Mouse (Mus musculus): ENCODE measurements around the gene Mmp11. TPM values are rescaled to one million over a fixed set of nuclear protein-coding genes. Genes with fewer than 3 reads are reported as not detected.

Mmp11 gene
- 0.59 and 0.72 TPM in 2 replicates for polyA plus RNA-seq (2012; ENCODE audit: insufficient read depth, insufficient read length, missing spikeins)

DNA sequence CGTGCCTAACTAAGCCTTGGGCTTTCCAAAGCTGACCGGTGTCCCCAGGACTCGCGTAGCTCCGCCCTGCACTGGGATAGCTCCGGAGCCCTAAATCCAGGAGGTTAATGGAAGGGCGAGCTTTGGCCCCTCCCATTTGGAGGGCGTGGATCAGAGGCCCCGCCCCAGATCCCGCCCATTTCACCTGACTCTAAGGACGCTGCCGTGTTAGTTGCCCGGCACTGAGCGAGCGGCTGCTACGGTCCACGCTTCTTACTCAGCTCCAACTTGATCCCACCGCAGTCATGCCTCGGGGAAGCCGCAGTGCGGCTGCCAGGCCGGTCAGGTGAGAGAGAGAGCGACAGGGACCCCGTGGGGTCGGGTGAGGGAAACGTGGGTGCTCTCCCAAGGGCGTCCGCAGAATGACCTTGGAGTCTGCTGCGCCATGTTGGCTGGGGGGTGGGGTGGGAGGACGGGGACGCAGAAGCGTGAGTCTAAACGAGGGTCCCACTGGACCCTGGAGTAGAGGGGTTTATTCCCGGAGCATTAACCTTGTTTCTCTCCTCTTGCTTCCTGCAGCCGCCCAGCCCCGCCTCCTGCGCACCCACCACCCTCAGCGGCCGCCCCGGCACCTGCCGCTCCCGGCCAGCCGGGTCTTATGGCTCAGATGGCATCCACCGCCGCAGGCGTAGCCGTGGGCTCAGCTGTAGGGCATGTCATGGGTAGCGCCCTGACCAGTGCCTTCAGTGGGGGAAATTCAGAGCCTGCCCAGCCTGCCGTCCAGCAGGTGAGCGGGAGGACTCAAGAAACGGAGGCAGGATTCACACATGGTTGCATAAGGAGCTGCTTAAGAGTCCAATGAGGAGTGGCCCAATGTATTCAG is at the start of gene Mmp11:
Gene Mmp11, minus strand, starts transcription at position 817 of the 862 bp plus-strand sequence.
- Histone ChIP-seq H3K27ac (ENCODE audit: insufficient read depth, low read depth, low read length) (no peak within 1 kb of the TSS), H3K4me1 (ENCODE audit: control insufficient read depth, insufficient read depth, low read length) (peaks cover 4% of the 10 kb centered on the region), H3K4me3 (ENCODE audit: insufficient read depth, low read length) (peak within 1 kb of the TSS; percentile 82)
- TF ChIP-seq POLR2A (IDR thresholded peaks at IDR 0.05; ENCODE audit: borderline replicate concordance, low read depth, low read length), result no peak
- no peak for TF ChIP-seq CTCF (IDR thresholded peaks at IDR 0.05; ENCODE audit: low read depth, low read length)

DNA sequence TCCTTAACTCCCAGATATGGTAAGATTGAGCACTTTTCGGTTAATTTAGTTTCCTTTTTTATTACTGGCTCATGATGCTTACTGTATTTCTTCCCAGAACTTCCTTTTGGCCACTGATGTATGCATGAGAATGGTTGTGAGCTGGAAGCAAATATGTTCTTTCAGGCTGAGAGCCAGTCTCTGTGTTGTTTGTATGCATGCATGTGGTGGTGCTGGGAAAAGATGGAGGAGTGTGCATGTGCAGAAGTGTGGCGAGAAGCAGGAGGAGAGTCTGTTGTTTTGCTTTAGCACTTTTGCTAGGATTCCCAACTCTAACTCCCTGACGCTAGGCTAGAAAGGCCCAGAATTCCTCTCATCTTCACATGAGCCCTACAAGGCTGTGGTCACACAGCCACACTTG is 43.1 kb upstream of the Mmp11 start:
- no peak overlapping the region for H3K27ac ChIP-seq (ENCODE audit: insufficient read depth, low read depth, low read length)
- H3K4me1 ChIP-seq (ENCODE audit: control insufficient read depth, insufficient read depth, low read length), result no peaks in the 10 kb centered on the region
- TF ChIP-seq CTCF (IDR thresholded peaks at IDR 0.05; ENCODE audit: low read depth, low read length) (no peak), POLR2A (IDR thresholded peaks at IDR 0.05; ENCODE audit: borderline replicate concordance, low read depth, low read length) (no peak)
- no peak overlapping the region for H3K4me3 ChIP-seq (ENCODE audit: insufficient read depth, low read length)

DNA sequence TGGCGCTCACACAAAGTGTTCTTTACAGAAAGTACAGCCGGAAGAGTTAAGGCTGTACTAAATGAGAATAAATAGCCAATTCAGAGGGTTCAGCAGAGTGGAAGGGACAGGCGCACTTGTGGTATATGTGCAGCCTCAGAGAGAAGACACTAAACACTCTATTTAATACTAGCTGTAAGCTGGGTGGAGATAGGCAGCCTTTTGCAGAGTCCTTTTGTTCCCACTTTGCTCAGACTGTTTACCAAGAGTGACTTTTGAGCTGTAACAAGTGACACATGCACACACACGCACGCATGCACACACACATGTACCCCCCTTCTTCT is 42.5 kb upstream of the Mmp11 start:
- H3K27ac ChIP-seq (ENCODE audit: insufficient read depth, low read depth, low read length), result no peak overlapping the region
- H3K4me3 ChIP-seq (ENCODE audit: insufficient read depth, low read length), result no peak overlapping the region
- no peaks in the 10 kb centered on the region for H3K4me1 ChIP-seq (ENCODE audit: control insufficient read depth, insufficient read depth, low read length)
- TF ChIP-seq CTCF (IDR thresholded peaks at IDR 0.05; ENCODE audit: low read depth, low read length) (no peak), POLR2A (IDR thresholded peaks at IDR 0.05; ENCODE audit: borderline replicate concordance, low read depth, low read length) (no peak)

DNA sequence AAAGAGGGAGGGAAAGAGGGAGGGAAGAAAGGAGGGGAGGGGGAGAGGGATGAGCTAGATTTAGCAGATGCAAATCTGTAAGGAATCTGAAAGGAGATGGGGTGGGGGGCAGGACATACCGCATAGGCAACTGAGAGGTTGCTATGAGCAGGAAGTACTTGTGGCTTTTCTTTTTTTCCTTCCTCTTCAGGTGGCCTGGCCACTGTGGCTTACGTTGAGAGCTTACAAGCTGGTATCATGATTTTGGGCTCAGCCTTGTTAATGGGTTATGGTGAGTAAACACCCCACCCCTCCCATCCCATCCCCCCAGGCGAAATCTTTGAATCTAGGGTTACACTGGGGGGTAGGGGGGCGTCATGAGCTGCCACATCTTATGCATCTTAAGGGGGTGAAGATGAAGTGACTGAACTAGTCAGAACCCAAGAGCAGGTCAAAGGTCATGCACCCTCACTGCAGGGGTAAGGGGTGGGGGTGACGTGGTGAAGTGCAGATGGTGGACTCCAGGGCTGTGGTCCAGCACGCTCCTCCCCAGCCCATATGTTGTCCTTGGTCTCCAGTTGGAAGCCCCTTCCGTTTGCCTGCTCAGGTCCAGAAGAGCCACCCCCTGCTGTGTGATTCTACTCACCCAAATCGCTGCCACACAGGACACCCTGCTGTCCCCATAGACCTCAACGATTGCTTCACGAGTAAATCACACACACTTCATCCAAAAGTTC is 42.0 kb upstream of the Mmp11 start:
- no peak overlapping the region for H3K27ac ChIP-seq (ENCODE audit: insufficient read depth, low read depth, low read length)
- TF ChIP-seq CTCF (IDR thresholded peaks at IDR 0.05; ENCODE audit: low read depth, low read length), result no peak
- no peak for TF ChIP-seq POLR2A (IDR thresholded peaks at IDR 0.05; ENCODE audit: borderline replicate concordance, low read depth, low read length)
- H3K4me1 ChIP-seq (ENCODE audit: control insufficient read depth, insufficient read depth, low read length), result no peaks in the 10 kb centered on the region
- no peak overlapping the region for H3K4me3 ChIP-seq (ENCODE audit: insufficient read depth, low read length)

DNA sequence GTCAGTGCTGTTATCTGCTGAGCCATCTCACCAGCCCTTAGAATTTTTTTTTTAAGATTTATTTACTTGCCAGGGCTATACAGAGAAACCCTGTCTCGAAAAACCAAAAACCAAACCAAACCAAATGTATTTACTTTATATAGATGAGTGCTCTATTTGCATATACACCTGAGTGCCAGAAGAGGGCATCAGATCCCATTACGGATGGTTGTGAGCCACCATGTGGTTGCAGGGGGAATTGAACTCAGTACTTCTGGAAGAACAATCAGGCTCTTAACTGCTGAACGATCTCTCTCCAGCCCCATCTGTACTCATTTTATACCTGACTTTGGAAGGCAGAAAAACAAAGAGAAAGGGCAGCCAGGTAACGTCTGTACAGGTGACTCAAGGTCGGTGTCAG is 38.9 kb upstream of the Mmp11 start:
- Histone ChIP-seq H3K27ac (ENCODE audit: insufficient read depth, low read depth, low read length) (no peak overlapping the region), H3K4me3 (ENCODE audit: insufficient read depth, low read length) (no peak overlapping the region), H3K4me1 (ENCODE audit: control insufficient read depth, insufficient read depth, low read length) (no peaks in the 10 kb centered on the region)
- TF ChIP-seq CTCF (IDR thresholded peaks at IDR 0.05; ENCODE audit: low read depth, low read length), result no peak
- TF ChIP-seq POLR2A (IDR thresholded peaks at IDR 0.05; ENCODE audit: borderline replicate concordance, low read depth, low read length), result no peak

DNA sequence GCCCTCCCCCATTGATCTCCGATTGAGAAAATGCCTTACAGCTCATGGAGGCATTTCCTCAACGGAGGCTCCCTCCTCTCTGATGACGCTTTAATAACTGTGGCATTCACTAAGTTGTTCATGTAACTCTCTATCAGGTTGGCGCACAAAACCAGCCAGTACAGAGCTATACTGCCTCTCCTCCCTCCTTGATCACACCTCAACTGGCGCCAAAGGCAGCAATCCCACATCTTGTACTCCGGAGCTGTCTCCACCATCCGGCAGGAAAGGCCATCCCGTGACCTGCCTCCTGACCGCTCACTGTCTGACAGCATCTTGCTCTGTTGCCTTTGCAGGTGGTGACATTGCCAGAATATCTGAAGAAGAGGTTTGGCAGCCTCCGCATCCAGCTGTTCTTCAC is 37.5 kb upstream of the Mmp11 start:
- Histone ChIP-seq H3K27ac (ENCODE audit: insufficient read depth, low read depth, low read length) (no peak overlapping the region), H3K4me1 (ENCODE audit: control insufficient read depth, insufficient read depth, low read length) (no peaks in the 10 kb centered on the region), H3K4me3 (ENCODE audit: insufficient read depth, low read length) (no peak overlapping the region)
- TF ChIP-seq CTCF (IDR thresholded peaks at IDR 0.05; ENCODE audit: low read depth, low read length) (no peak), POLR2A (IDR thresholded peaks at IDR 0.05; ENCODE audit: borderline replicate concordance, low read depth, low read length) (no peak)

DNA sequence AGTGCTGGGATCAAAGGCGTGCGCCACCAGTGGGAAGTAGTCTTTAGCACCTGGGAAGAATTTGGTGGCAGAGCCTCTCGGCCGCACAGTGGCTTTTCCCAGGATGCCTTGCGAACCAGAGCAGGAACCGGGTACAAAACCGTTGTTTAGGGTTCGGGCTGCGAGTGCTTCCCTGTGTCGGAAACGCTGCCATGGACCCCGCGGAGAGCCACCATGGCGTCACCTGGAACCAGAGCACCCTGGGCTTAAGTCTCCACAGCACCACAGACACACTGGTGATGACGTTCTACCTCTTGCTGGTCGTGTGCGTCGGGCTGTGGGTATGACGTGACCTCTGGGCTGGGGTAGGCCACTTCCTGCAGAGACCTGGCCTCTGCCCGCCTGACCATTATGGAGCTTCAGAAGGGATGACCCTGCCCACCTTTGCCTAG is 18.1 kb upstream of the Mmp11 start, which contains the start of gene Gm5134:
Gene Gm5134, plus strand, starts transcription at position 134 of the 431 bp plus-strand sequence.
- Histone ChIP-seq H3K27ac (ENCODE audit: insufficient read depth, low read depth, low read length) (no peak within 1 kb of the TSS), H3K4me3 (ENCODE audit: insufficient read depth, low read length) (no peak within 1 kb of the TSS), H3K4me1 (ENCODE audit: control insufficient read depth, insufficient read depth, low read length) (peaks cover 4% of the 10 kb centered on the region)
- no peak for TF ChIP-seq POLR2A (IDR thresholded peaks at IDR 0.05; ENCODE audit: borderline replicate concordance, low read depth, low read length)
- no peak for TF ChIP-seq CTCF (IDR thresholded peaks at IDR 0.05; ENCODE audit: low read depth, low read length)

DNA sequence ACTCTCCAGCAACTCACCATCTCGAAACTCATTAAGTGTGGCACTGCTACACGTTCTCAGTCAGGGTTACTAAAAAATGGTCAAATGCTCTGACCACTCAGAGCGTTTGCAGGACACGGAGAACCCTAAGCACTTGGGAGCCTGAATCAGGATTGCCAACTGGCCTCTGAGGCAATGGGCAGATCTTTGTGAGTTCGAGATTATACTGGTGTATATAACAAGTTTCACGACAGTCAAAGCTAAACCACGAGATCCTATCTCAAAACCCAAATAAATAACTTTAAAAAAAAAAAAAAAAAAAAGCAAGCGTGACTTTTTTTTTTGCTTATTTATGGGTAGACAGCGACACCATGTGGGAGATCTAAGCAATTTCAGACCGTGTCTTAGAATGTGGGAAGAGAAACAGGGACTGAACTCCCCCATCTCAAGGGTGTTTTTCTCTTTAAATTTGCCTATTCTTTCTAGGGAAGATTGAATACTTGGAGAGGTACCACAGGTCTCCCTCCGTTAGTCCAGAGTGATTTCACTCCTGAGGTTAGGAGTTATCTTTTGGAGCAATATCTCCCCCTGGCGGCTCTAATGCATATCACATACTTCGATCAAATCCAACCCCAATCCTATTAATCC is 15.2 kb upstream of the Mmp11 start:
- Histone ChIP-seq H3K4me1 (ENCODE audit: control insufficient read depth, insufficient read depth, low read length) (peaks cover 4% of the 10 kb centered on the region), H3K27ac (ENCODE audit: insufficient read depth, low read depth, low read length) (no peak overlapping the region), H3K4me3 (ENCODE audit: insufficient read depth, low read length) (peak overlapping the region; percentile 58)
- TF ChIP-seq POLR2A (IDR thresholded peaks at IDR 0.05; ENCODE audit: borderline replicate concordance, low read depth, low read length), result no peak
- TF ChIP-seq CTCF (IDR thresholded peaks at IDR 0.05; ENCODE audit: low read depth, low read length), result no peak

DNA sequence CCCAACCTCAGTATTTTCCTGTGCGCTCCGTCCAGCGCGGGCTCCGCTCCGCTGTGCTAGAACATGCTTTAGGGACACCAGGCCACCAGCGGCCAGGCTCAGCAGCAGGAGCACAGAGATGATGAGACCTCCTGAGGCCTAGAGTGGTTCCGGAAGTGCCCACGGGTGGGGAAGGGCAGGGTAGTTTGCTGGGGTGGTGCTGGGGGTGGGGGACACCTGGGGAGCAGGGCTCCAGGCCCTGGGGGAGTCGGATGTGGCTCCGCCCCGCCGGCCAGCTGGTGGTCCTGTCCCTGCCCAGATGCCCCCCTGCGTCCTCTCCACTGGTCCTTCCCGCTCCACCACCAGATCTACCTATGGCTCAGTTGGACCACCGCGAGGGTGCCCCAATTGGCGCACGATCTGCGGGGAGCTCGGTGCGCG is 14.5 kb upstream of the Mmp11 start:
- Histone ChIP-seq H3K27ac (ENCODE audit: insufficient read depth, low read depth, low read length) (no peak overlapping the region), H3K4me3 (ENCODE audit: insufficient read depth, low read length) (peak overlapping the region; percentile 58), H3K4me1 (ENCODE audit: control insufficient read depth, insufficient read depth, low read length) (peaks cover 4% of the 10 kb centered on the region)
- TF ChIP-seq POLR2A (IDR thresholded peaks at IDR 0.05; ENCODE audit: borderline replicate concordance, low read depth, low read length) (no peak), CTCF (IDR thresholded peaks at IDR 0.05; ENCODE audit: low read depth, low read length) (no peak)

Measured in bone marrow macrophage, adult 2 months (primary cell).